Comparison of ENCODE assay signal across 14 mouse cellular contexts in genomic region chr4:134061166-134061830, GRCm38 (mm10). TPM values are rescaled to one million over a fixed set of nuclear protein-coding genes. Genes with fewer than 3 reads are reported as not detected.
DNase-seq lines count a peak whose midpoint lies in the region; ATAC-seq and TF ChIP-seq lines count a peak whose summit lies in the region.
"Had no signal": no experiment of that assay in that cellular context is flagged by ENCODE, and none has a peak within 500 bp of the region (broad histone marks: within the 10 kb centered on the region; RNA-seq: fewer than 3 reads in every experiment).

No protein-coding gene starts in this region.

- ATAC-seq in cerebellum, adult (ENCODE audit: insufficient number of reproducible peaks, low FRiP score, low TSS enrichment) = no peak

- H3K4me3 ChIP-seq in cerebellum, adult 2 months (replicated peaks; ENCODE audit: insufficient read depth, low read depth, low read length) = no peak overlapping the region
- H3K4me3 ChIP-seq: forebrain, embryonic 12.5 days; limb, embryonic 10.5 days had no signal

- peak; percentile 38 for DNase-seq in 3134 (ENCODE audit: extremely low read depth, insufficient read length, low spot score)
- DNase-seq in 3T3-L1 (ENCODE audit: low read depth, low spot score) = peak; percentile 19
- DNase-seq in T-cell, adult 2 months (ENCODE audit: low spot score) = peak; percentile 78
- peak; percentile 82 for DNase-seq in naive thymus-derived CD4-positive, alpha-beta T cell, adult 2 months (ENCODE audit: low read depth)
- no peak for DNase-seq in adrenal gland, adult 18-20 months (ENCODE audit: low spot score in 2 of 2)
- DNase-seq in cerebellum, adult 2 months = no peak
- DNase-seq: adrenal gland, postnatal 36 days; cerebellum, postnatal 14 days; heart, adult 11 months had no signal

- H3K27ac ChIP-seq in cerebellum, adult 2 months (ENCODE audit: insufficient read depth, low read length) = no peak overlapping the region
- H3K27ac ChIP-seq: forebrain, embryonic 12.5 days; limb, embryonic 10.5 days had no signal

- no peaks in the 10 kb centered on the region for H3K4me1 ChIP-seq in cerebellum, adult 2 months (ENCODE audit: control insufficient read depth, insufficient read depth, low read length)

- no peak for TF ChIP-seq CTCF in cerebellum, adult 2 months (IDR thresholded peaks at IDR 0.05; ENCODE audit: borderline replicate concordance, insufficient read depth, low read depth, low read length)

- 50% methylated on average over 18 of the region's 18 CpGs for WGBS in cerebellum, adult 2 months

- TF ChIP-seq POLR2A in cerebellum, adult 2 months (IDR thresholded peaks at IDR 0.05; ENCODE audit: borderline replicate concordance, insufficient read depth, low read length) = no peak

- no peaks in the 10 kb centered on the region for H3K27me3 ChIP-seq in cerebellum, adult 2 months (ENCODE audit: control insufficient read depth, insufficient read depth, low read length)

RNA-seq across cellular contexts. Expression of gene Crybg2, which starts 0.7 kb away (rescaled TPM):
- total RNA-seq in adrenal gland, adult 18-20 months (2021) = under 1 TPM in 1 of 2 experiments, not detected in 1; 0.13 TPM
- 0.65 and 0.89 TPM in 2 replicates for polyA plus RNA-seq in cerebellum, adult 2 months (2012; rRNA removed)
- total RNA-seq: adrenal gland, postnatal 36 days had no signal

RNA-seq across cellular contexts. Expression of gene Zfp683, which starts 7.7 kb away (rescaled TPM):
- total RNA-seq in adrenal gland, adult 18-20 months (2021) = under 1 TPM in 1 of 2 experiments, not detected in 1; 0.32 TPM
- not detected in 2 replicates for polyA plus RNA-seq in cerebellum, adult 2 months (2012; rRNA removed)
- total RNA-seq: adrenal gland, postnatal 36 days had no signal
- polyA plus RNA-seq: forebrain, embryonic 12.5 days; intestine, embryonic 14.5 days; limb, embryonic 10.5 days; lung, embryonic 16.5 days had no signal

RNA-seq across cellular contexts. Expression of gene Cd52, which starts 33.6 kb away (rescaled TPM):
- total RNA-seq in adrenal gland, adult 18-20 months (2021) = 10 to 100 TPM; 14.0 to 19.9 TPM
- polyA plus RNA-seq in cerebellum, adult 2 months (2012; rRNA removed) = 2.6 and 2.8 TPM in 2 replicates

RNA-seq across cellular contexts. Expression of gene Ubxn11, which starts 41.1 kb away (rescaled TPM):
- 10 to 100 TPM in 1 of 2 experiments, 1 to 10 TPM in 1; 8.7 to 12.6 TPM for total RNA-seq in adrenal gland, adult 18-20 months (2021)
- polyA plus RNA-seq in cerebellum, adult 2 months (2012; rRNA removed) = 14.8 and 15.0 TPM in 2 replicates

RNA-seq across cellular contexts. Expression of gene Lin28a, which starts 42.7 kb away (rescaled TPM):
- total RNA-seq in adrenal gland, adult 18-20 months (2021) = not detected
- 0.16 and 0.23 TPM in 2 replicates for polyA plus RNA-seq in cerebellum, adult 2 months (2012; rRNA removed)
- total RNA-seq: adrenal gland, postnatal 36 days had no signal
- polyA plus RNA-seq: lung, embryonic 16.5 days had no signal

Comparison
In these comparisons a context has a peak if more than half of its experiments do, and no peak if none do; other contexts are left out.
1. DNase-seq: peak in 3134 (single experiment), 3T3-L1 (single experiment), T-cell, adult 2 months (single experiment) and naive thymus-derived CD4-positive, alpha-beta T cell, adult 2 months (single experiment); none in adrenal gland, adult 18-20 months (0 of 2) and cerebellum, adult 2 months (0 of 2).